Mouse (Mus musculus) 3134 (cell line): ENCODE data around the gene Bpifc.

ENCODE experiments used
- DNase-seq: peaks from one replicate; pipeline ENCODE4 v3.0.0-alpha.2; 2011; ENCODE audit warnings: low spot score; ENCODE audit not compliant: insufficient read length; ENCODE audit errors: extremely low read depth

Gene Bpifc

DNA sequence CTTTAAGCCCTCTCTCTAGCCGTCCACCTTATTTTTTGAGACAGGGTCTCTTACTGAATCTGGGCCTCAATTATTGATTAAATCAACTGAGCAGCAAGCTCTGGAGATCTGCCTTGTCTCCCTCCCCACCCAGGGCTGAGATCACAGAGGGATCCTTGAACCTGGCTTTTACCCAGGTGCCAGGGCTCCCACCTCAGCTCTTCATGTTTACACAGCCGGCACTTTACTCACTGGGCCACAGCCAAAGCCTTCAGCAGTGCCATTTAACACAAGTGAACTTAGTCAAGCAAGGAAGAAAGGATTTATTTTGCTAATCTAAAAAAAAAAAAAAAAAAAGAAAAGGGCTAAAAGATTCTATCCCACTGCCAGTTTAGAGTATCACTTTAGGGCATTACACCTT, 57.3 kb downstream of the Bpifc start:
- DNase-seq, result no peak

- no peak for DNase-seq
Observed at GRCm38 (mm10) chr10:85953401-85953800, 58.3 kb downstream of the Bpifc start.

DNA sequence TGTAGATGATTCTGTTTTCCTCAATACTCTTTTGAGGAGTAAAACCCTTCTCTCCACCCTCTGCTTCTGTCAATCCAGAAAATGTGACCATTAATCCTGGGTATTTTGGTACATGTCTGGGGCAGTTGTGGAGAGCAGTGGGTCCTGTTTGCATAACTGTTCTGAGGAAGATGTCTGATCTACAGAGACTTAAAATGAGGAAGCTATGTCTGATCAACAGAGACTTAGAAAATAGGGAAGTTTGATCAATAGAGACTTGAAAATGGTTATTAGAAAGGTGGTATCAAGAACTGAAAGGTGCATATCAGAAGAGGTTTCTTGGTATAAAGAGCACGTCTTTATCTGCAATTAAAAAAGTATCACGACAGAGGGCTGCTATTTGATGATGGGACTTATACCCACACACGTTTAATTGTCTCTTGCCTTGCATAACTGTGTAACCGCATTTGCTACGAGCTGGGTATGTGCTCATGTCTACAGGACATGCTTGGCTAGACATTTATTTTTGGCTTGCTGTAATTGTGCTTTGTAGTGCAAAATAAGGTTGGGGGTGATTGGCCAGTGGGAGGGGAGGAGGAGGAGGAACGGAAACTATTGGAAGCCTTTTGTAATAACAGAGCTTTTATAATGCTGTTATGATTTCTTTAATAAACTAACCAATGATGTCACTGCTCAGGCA, 59.8 kb downstream of the Bpifc start:
- DNase-seq, result no peak

GRCm38 (mm10) chr10:85948483-85949196, 63.1 kb downstream of the Bpifc start:
- DNase-seq, result no peak

DNA sequence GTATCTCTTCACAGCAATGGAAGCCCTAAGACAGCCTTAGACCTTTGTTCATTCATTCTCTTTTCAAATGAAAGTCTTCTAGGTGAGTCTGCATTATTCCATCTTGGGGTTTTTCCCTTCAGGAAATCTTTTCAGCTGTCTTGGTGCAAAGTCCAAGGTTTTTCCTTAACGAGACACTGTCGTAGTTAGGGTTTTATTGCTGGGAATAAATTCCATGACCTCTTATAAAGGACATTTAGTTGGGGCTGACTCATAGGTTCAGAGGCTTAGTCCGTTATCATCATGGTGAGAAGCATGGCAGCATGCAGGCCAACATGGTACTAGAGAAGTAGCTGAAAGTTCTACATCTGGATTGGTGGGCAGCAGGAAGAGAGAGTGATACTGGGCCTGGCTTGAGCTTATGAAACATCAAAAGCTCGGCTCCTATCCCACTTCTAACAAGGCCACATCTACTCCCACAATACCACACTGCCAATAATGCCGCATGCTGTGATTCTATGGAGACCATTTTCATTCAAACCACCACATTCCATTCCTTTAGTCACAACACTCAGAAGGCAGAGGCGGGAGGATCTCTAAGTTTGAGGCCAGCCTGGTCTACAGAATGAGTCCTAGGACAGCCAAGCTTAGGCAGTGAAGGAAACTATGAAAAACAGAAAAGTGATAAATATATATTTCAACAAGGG, 75.3 kb downstream of the Bpifc start:
- no peak for DNase-seq

- DNase-seq, result no peak
Observed at GRCm38 (mm10) chr10:85929962-85930361, 81.7 kb downstream of the Bpifc start.

DNA sequence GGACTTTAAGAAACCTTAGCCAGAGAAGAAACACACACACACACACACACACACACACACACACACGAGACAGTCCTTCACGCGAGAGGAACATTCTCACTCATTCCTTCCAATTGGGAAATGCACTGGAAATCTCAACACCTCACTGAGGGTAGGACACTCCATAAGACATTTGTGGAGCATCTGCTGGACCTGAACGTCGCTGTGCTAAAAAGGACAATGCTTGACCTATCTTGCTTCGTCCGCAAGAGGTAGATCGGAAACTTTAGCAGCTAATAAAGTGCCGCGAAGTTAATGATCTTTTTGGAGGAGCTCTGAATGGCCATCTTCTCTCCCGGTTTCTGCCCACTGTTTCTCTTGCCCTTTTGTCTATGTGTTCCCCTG, 82.5 kb downstream of the Bpifc start:
- DNase-seq, result no peak

DNA sequence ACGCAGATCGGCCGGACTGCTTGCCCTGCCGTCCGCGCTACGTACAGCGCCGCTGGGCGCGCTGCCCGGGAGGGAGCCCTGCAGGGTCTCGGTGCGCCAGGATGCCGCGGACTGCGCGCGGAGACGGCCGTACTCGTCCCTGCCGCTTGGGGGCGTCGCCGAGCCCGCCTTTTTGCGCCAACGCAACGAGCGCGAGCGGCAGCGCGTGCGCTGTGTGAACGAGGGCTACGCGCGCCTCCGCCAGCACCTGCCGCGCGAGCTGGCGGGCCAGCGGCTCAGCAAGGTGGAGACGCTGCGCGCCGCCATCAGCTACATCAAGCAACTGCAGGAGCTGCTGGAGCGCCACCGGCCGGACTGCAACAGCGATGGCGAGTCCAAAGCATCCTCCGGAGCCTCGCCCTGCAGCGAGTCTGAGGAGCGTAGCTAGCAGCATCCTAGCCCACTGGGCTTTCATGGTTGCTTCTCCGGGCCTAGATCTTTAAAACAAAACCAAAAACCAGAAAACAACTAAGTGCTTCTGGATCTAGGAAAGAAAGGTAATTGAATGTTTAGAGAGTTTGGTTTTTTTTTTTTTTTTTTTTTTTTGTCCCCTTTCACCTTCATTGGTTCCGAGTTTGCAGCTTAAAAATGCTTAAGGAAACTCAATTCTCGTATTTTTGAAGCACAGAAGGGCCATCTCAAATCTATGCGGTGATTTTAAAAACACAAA, 83.0 kb downstream of the Bpifc start:
- peak; percentile 13 for DNase-seq

- DNase-seq, result no peak
Observed at GRCm38 (mm10) chr10:85927676-85928445, 83.8 kb downstream of the Bpifc start, which contains the start of gene Ascl4. Ascl4 (plus strand) TSS chr10:85927681.

DNA sequence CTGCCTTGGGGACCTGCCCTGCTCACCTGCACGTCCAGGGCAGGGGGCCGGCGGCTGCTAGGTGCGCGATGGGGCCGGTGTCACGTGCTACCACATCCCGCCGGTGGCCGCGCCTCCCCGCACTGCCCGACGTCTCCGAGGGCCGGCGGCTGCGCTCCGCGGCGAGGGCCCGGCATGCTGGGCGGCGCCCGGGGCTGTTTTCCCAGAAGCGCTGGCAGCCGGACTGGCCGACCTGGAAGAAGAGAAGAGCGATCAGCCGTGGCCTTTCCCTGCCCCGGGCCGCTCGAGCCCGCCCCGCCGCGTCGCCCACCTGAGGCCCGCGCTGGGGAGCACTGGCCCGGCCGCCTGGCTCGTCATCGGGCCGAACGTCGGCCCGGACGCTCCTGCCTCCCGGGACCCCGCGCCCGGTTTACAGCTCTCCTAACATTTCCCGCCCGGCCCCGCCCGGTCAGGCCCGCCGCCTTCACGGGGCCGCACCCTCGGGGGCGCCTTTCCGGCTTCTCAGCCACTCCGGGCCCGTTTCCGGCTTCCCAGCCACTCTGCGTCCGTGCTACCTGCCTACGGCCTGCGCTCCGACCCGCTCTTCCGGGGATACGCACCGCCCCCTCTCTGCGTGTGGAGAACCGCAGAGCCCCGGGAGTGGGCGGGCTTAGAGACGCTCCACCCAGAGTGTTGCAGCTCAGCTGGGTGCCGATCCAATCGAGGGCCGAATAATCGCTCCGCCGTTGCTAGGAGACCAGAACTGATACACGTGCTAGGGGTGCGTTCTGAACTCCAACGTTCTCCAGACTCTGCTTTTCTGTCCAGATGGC, 95.0 kb downstream of the Bpifc start, which contains the start of gene Prdm4:
Prdm4 (minus strand) TSS at position 645 of the 812 bp plus-strand sequence.
- peak; percentile 98 for DNase-seq
